Mouse (Mus musculus) thymus, postnatal 0 days (tissue): ENCODE results near the gene Btbd35f14. TPM values are rescaled to one million over a fixed set of nuclear protein-coding genes. Genes with fewer than 3 reads are reported as not detected.
"Not testable (repeated sequence)": the region's sequence is repeated elsewhere in the genome, so short reads cannot be mapped to it uniquely, and the experiment has no call there.

Experiments used
- DNase-seq: peaks from one replicate; pipeline ENCODE4 v3.0.0-alpha.2; 2015; ENCODE audit warnings: low spot score
- polyA plus RNA-seq: library from polyadenylated mRNA; unstranded; fragments of >200 nt; fragmentation: Nextera tagmentation; extraction: Ambion mirVana; gene quantifications from 2 replicates; pipeline ENCODE4 v1.2.1, GENCODE M21; 2015

The Btbd35f14 gene
- polyA plus RNA-seq: not detected in 2 replicates

DNA sequence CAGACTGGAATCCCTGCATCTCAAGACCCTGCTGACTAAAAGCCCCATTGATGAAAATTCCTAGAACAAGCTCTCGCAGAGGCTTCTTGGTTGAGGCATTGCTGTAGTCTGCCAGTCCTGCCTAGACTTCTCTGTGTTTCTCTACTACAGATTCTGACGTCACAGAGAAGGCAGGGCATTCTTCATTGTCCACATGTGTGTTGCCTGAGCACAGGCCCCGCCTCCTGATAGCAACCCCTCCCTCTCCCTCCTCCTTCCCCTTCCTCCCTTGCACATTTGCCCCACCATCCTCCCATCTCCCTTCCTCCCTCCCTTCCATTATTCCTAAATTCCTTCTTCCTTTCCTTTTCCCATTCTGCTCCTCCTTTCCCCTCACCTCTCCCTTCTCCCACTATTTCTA is at the start of gene Btbd35f14:
TSS of gene Btbd35f14 (minus strand) at position 101 of the 400 bp plus-strand sequence.
- not testable (repeated sequence) for DNase-seq

DNA sequence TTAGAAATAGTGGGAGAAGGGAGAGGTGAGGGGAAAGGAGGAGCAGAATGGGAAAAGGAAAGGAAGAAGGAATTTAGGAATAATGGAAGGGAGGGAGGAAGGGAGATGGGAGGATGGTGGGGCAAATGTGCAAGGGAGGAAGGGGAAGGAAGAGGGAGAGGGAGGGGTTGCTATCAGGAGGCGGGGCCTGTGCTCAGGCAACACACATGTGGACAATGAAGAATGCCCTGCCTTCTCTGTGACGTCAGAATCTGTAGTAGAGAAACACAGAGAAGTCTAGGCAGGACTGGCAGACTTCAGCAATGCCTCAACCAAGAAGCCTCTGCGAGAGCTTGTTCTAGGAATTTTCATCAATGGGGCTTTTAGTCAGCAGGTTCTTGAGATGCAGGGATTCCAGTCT is 45.3 kb downstream of the Btbd35f14 start, which contains the start of gene Btbd35f13:
TSS of gene Btbd35f13 (plus strand) at position 301 of the 400 bp plus-strand sequence.
- DNase-seq: not testable (repeated sequence)

Other genes with a start within 250 kb of the Btbd35f14 start
- not detected in 2 replicates for gene Btbd35f15, start 125.0 kb downstream of the Btbd35f14 start, polyA plus RNA-seq
- gene Btbd35f13, start 45.2 kb downstream of the Btbd35f14 start, polyA plus RNA-seq: not detected in 2 replicates